Mouse (Mus musculus): ENCODE data around the gene Olfr1404. TPM values are rescaled to one million over a fixed set of nuclear protein-coding genes. Genes with fewer than 3 reads are reported as not detected.

Gene Olfr1404
- polyA plus RNA-seq, 1 experiment from 2014 or later, result not detected

Other genes starting within 250 kb of the Olfr1404 start
- not detected in 2 replicates for gene Olfr1408, start 75.0 kb upstream of the Olfr1404 start, polyA plus RNA-seq (2016; fragmentation: Nextera tagmentation; extraction: Ambion mirVana)
- gene Olfr1406, start 21.8 kb upstream of the Olfr1404 start, polyA plus RNA-seq (2016; fragmentation: Nextera tagmentation; extraction: Ambion mirVana), result not detected in 2 replicates
- not detected in 2 replicates for gene Olfr218, start 14.6 kb upstream of the Olfr1404 start, polyA plus RNA-seq (2016; fragmentation: Nextera tagmentation; extraction: Ambion mirVana)
- gene Fcer1a, start 14.8 kb downstream of the Olfr1404 start, polyA plus RNA-seq (2016; fragmentation: Nextera tagmentation; extraction: Ambion mirVana), result not detected in 2 replicates
- gene Olfr418, start 53.6 kb downstream of the Olfr1404 start, polyA plus RNA-seq (2016; fragmentation: Nextera tagmentation; extraction: Ambion mirVana), result not detected in 2 replicates
- gene Mptx2, start 65.4 kb downstream of the Olfr1404 start, polyA plus RNA-seq (2016; fragmentation: Nextera tagmentation; extraction: Ambion mirVana), result not detected in 2 replicates
- 1.6 and 2.4 TPM in 2 replicates for gene Ackr1, start 121.4 kb downstream of the Olfr1404 start, polyA plus RNA-seq (2016; fragmentation: Nextera tagmentation; extraction: Ambion mirVana)
- gene Aim2, start 138.5 kb downstream of the Olfr1404 start, polyA plus RNA-seq (2016; fragmentation: Nextera tagmentation; extraction: Ambion mirVana), result 6.7 TPM in 2 replicates
- 2.0 and 5.3 TPM in 2 replicates for gene Cadm3, start 155.3 kb downstream of the Olfr1404 start, polyA plus RNA-seq (2016; fragmentation: Nextera tagmentation; extraction: Ambion mirVana)

Data from midbrain, embryonic 10.5 days (tissue).